Mouse (Mus musculus): ENCODE measurements around the gene Abcb4.
"Not testable (repeated sequence)": the region's sequence is repeated elsewhere in the genome, so short reads cannot be mapped to it uniquely, and the experiment has no call there.

Gene Abcb4

DNA sequence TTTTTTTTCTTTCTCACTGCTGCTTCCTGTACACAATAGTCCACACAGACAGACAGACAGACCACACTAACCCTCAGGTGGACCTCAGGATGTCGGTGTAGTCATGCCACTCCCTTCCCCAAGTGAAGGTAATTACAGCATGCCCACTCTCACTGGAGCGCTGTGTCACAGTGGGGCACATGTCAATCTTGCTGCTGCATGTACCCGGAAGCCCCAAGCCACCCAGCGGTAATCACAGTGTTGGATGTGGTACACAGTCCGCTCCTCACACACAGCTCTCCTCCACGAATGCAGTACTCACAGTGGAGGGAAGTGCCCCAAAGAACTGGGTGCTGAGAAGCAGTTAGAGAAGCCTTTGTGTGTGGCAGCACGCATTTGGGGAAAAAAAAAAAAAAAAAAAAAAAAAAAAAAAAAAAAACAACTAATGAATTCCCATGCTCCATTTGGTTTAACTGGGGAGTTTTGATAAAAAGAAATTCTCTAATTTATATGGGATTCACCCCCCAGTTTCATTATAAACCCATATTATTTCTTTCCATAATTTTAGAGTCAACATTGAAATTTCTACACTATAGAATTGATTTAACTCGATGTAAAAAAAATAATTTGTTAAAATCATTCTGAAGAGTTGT, 18.2 kb downstream of the Abcb4 start:
- no peak for DNase-seq (ENCODE audit: low spot score)

GRCm38 (mm10) chr5:8916400-8916799, 22.9 kb downstream of the Abcb4 start:
- no peak for DNase-seq (ENCODE audit: low spot score)

GRCm38 (mm10) chr5:8917069-8917468, 23.6 kb downstream of the Abcb4 start:
- DNase-seq (ENCODE audit: low spot score) = no peak

GRCm38 (mm10) chr5:8928440-8928839, 34.9 kb downstream of the Abcb4 start:
- no peak for DNase-seq (ENCODE audit: low spot score)

- DNase-seq (ENCODE audit: low spot score) = no peak
Measured at GRCm38 (mm10) chr5:8937965-8938364, 44.4 kb downstream of the Abcb4 start.

DNA sequence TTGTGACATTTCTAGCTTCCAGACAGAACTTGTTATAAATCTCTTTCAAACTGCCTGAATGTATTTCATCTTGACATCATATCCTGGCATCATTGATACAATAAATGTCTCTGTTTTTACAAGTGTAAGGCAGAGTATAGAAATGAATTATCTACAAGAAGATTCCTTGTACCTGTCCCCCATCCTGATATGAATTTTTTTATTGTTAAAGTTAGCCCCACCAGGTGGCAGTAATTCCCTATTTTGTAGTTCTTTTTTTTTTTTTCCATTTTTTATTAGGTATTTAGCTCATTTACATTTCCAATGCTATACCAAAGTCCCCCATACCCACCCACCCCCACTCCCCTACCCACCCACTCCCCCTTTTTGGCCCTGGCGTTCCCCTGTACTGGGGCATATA, 47.7 kb downstream of the Abcb4 start:
- DNase-seq (ENCODE audit: low spot score) = not testable (repeated sequence)

DNA sequence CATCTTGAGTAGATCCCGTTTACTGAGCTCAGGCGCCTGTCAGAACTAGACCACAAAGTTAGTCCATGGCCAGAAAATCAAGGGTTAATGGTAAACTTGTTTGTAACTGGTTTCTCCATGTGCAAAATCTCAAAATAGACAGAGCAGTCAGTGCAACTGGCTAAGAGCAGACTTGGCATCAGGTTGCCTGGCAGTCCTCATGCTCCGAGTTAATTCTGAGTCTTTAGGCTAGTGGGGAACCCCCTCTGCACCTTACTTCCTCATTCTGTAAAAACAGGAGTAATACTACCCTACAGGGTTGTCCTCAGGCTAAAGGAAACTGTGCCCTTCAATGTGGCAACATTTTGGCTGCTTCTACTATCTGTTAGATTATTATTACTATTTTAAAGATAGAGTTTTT, 50.3 kb downstream of the Abcb4 start:
- no peak for DNase-seq (ENCODE audit: low spot score)

GRCm38 (mm10) chr5:8947423-8948110, 54.0 kb downstream of the Abcb4 start:
- DNase-seq (ENCODE audit: low spot score) = peak; percentile 58

- DNase-seq (ENCODE audit: low spot score) = no peak
Measured at GRCm38 (mm10) chr5:8953660-8954059, 60.1 kb downstream of the Abcb4 start.

- DNase-seq (ENCODE audit: low spot score) = no peak
Measured at GRCm38 (mm10) chr5:8955544-8955943, 62.0 kb downstream of the Abcb4 start.

GRCm38 (mm10) chr5:8960534-8960933, 67.0 kb downstream of the Abcb4 start:
- DNase-seq (ENCODE audit: low spot score) = no peak

- DNase-seq (ENCODE audit: low spot score) = no peak
Measured at GRCm38 (mm10) chr5:8964487-8964886, 71.0 kb downstream of the Abcb4 start.

DNA sequence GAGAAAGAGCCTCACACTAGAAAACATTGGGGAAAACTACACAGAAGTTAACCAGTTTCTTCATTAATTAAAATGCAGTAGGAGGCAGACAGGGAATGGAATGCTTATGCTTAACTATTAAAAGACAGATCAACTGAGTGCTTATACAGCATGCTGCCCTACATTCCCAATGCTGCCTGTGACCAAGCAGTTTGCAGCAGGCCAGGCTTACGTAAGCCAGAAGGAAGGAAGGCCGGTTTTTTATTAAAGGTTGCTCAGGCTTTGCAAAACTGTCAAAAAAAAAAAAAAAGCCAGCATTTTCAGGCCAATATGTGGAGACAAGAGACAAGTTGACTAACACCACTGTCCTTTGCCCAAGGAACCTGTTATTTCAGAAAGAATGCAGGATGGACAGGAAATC, 77.2 kb downstream of the Abcb4 start:
- DNase-seq (ENCODE audit: low spot score) = no peak

- DNase-seq (ENCODE audit: low spot score) = no peak
Measured at GRCm38 (mm10) chr5:8972355-8972754, 78.8 kb downstream of the Abcb4 start.

DNA sequence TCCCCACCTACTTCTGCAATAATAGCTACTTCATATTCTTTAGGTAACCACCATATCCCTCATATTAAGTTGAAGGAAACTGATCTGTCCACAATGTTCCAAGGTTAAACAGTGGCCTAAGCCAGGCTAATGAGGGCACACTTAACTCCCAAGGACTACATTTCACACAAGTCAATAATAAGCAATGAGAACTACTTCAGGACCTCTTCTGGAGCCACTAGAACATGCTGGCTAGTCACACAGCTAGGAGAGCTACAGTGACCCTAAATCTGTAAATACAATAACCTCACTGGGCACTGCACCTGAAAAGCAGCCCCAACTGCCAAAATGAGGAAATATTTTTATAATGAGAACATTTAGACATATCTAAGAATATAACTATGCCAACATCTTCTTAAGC, 81.2 kb downstream of the Abcb4 start:
- no peak for DNase-seq (ENCODE audit: low spot score)

- no peak for DNase-seq (ENCODE audit: low spot score)
Measured at GRCm38 (mm10) chr5:8985470-8985869, 92.0 kb downstream of the Abcb4 start.

DNA sequence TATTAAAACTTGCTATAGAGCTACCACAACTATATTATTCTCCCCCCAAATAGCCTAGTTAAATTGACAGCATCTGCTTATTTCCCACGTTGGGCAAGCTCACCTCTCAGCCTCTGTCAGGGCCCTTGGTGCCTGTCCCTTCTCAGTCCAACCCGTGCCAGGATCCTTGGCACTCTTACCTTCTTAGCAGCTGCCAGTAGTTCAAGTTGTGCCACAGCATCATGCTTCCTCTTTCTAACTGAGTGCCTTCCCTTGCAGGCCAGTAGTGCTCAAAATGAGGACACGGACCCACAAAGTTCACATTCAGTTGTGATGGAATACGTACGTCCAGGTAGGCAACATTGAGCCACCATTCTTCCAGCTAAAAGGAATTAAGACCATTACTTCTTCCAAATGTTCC, 94.4 kb downstream of the Abcb4 start:
- DNase-seq (ENCODE audit: low spot score) = no peak

DNA sequence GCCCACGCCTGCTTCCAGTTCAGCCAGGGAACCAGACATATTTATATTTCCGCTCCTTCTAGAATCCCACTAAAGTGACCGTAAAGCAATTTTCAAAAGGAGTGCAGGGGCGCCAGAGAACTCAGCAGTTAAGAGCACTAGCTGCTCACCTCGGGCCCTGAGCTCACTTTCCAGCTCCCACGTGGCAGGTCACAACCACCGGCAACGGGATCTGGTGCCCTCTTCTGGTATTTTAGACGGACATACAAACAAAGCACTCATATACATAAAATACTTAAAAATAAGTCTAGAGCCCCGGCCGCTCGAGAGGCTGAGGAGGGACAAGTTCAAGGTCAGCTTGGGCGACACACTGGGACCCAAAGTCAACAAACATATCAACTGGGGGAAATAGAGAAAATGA, 97.0 kb downstream of the Abcb4 start:
- DNase-seq (ENCODE audit: low spot score) = no peak

DNA sequence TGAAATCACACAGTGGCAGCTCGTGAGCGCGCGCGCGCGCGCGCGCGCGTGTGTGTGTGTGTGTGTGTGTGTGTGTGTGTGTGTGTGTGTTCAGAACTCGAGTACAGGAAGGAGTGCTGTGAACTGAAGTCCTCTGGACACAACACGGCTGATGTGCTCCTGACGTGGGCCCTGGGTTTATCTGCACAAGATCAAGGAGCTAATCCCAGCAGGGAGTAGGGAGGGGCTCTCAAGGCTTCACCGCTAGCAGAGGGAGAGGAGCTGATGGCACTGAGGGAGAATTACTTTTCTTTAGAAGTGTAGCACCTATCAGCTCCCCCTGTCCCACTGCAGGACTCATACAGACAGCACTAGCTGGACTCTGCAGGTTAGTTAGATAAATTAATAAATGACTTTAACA, 98.1 kb downstream of the Abcb4 start:
- no peak for DNase-seq (ENCODE audit: low spot score)

- no peak for DNase-seq (ENCODE audit: low spot score)
Measured at GRCm38 (mm10) chr5:8995966-8996685, 102.6 kb downstream of the Abcb4 start.

DNA sequence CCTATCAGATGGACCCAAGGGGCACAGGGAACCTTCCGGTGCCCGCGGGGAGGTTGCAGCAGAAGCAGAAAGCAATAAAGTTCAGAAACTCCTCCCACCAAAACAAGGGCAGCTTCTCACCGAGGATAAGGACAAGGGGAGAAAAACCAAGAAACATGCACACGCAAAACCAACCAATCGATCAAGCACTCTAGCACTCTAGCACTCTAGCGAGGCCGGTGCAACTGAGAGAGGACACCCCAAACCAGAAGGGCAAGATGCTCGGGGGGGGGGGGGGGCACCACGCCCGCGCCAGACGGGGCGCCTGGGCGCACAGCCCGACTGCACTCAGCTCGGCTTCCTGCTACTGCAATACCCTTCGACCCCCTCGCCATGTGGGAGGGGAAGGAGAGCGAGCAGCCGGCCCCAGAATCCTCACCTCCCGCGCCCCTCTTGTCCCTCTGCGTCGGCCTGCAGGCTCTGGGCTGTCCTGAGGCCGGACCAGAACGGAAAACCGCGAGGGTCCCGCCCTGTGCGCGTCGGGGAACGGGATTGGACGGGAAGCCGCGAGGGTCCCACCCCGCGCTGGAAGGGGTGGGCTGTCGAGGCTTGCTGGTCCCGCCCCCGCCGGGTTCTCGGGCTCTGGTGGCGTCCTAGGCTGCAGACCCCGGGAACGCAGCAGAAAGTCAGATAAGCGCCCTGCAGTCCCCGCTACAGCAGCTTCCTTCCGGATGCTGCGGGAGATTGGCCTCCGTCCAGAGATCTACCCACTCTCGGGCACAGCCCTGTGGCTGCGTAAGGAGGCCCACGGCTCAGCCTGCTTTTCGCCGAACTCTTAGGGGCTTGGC, 103.4 kb downstream of the Abcb4 start, which contains the start of gene Crot:
Gene Crot (minus strand): TSS at position 639 of the 827 bp plus-strand sequence.
- peak; percentile 96 for DNase-seq (ENCODE audit: low spot score)

GRCm38 (mm10) chr5:8997513-8997895, 104.0 kb downstream of the Abcb4 start:
- no peak for DNase-seq (ENCODE audit: low spot score)

Measured in yolk sac, embryonic 10.5 days (tissue).